Mouse (Mus musculus) CD4-positive helper T cell, adult 2 months (primary cell): Measurements from ENCODE around the gene Pecam1.

Experiments used
- DNase-seq: peaks from one replicate; pipeline ENCODE4 v3.0.0-alpha.2; 2012; ENCODE audit warnings: low read depth, missing footprints, low spot score

Gene Pecam1

GRCm38 (mm10) chr11:106668336-106668735 is 82.1 kb downstream of the Pecam1 start:
- DNase-seq, result no peak

- no peak for DNase-seq
These were observed 82.6 kb downstream of the Pecam1 start for GRCm38 (mm10) chr11:106667855-106668254.

GRCm38 (mm10) chr11:106666470-106667107 is 83.8 kb downstream of the Pecam1 start:
- peak; percentile 31 for DNase-seq

- DNase-seq, result peak; percentile 41
These were observed 84.6 kb downstream of the Pecam1 start for GRCm38 (mm10) chr11:106665841-106666240.

GRCm38 (mm10) chr11:106665328-106665727 is 85.1 kb downstream of the Pecam1 start:
- DNase-seq, result peak; percentile 88

GRCm38 (mm10) chr11:106664691-106665090 is 85.7 kb downstream of the Pecam1 start:
- peak; percentile 47 for DNase-seq

- peak; percentile 16 for DNase-seq
These were observed 86.6 kb downstream of the Pecam1 start for GRCm38 (mm10) chr11:106663838-106664237.

- peak; percentile 34 for DNase-seq
These were observed 87.6 kb downstream of the Pecam1 start for GRCm38 (mm10) chr11:106662634-106663407.

- peak; percentile 59 for DNase-seq
These were observed 89.9 kb downstream of the Pecam1 start for GRCm38 (mm10) chr11:106660453-106661081.

GRCm38 (mm10) chr11:106659598-106660295 is 90.7 kb downstream of the Pecam1 start:
- DNase-seq, result peak; percentile 9

- DNase-seq, result peak; percentile 65
These were observed 92.2 kb downstream of the Pecam1 start for GRCm38 (mm10) chr11:106658051-106658880.

- peak; percentile 5 for DNase-seq
These were observed 93.4 kb downstream of the Pecam1 start for GRCm38 (mm10) chr11:106656896-106657498.

GRCm38 (mm10) chr11:106648347-106648746 is 102.1 kb downstream of the Pecam1 start:
- DNase-seq, result peak; percentile 85

GRCm38 (mm10) chr11:106642966-106643637 is 107.3 kb downstream of the Pecam1 start:
- no peak for DNase-seq

GRCm38 (mm10) chr11:106641580-106641979 is 108.8 kb downstream of the Pecam1 start:
- no peak for DNase-seq

- DNase-seq, result no peak
These were observed 110.4 kb downstream of the Pecam1 start for GRCm38 (mm10) chr11:106640059-106640458.

GRCm38 (mm10) chr11:106639356-106639692 is 111.1 kb downstream of the Pecam1 start:
- no peak for DNase-seq

GRCm38 (mm10) chr11:106638551-106639355 is 111.7 kb downstream of the Pecam1 start:
- no peak for DNase-seq

- DNase-seq, result no peak
These were observed 112.7 kb downstream of the Pecam1 start for GRCm38 (mm10) chr11:106637754-106638153.
